Mouse (Mus musculus) left cerebral cortex, postnatal 10 days (tissue): Measurements from ENCODE around the gene Sugp1. TPM values are rescaled to one million over a fixed set of nuclear protein-coding genes. Genes with fewer than 3 reads are reported as not detected.
"Not testable (repeated sequence)": the region's sequence is repeated elsewhere in the genome, so short reads cannot be mapped to it uniquely, and the experiment has no call there.

Experiments
- DNase-seq, 2 experiments: peaks; one replicate each; pipeline ENCODE4 v3.0.0; 2021 to 2022; ENCODE audit warnings: low spot score in 2 of 2, mixed read lengths in 1 of 2; ENCODE audit errors: extremely low spot score in 1 of 2
- intact Hi-C: fragments of 180-260 bp; cut with DNase I; formaldehyde crosslinking; loops from one replicate; pipeline ENCODE4 v1.15.1; 2025
- total RNA-seq, 2 experiments: library from RNA; stranded (reverse); gene quantifications; 2 replicates each; pipeline ENCODE4 v1.2.3; 2021

The Sugp1 gene
- total RNA-seq: 10 to 100 TPM; 51.6 to 56.7 TPM

DNA sequence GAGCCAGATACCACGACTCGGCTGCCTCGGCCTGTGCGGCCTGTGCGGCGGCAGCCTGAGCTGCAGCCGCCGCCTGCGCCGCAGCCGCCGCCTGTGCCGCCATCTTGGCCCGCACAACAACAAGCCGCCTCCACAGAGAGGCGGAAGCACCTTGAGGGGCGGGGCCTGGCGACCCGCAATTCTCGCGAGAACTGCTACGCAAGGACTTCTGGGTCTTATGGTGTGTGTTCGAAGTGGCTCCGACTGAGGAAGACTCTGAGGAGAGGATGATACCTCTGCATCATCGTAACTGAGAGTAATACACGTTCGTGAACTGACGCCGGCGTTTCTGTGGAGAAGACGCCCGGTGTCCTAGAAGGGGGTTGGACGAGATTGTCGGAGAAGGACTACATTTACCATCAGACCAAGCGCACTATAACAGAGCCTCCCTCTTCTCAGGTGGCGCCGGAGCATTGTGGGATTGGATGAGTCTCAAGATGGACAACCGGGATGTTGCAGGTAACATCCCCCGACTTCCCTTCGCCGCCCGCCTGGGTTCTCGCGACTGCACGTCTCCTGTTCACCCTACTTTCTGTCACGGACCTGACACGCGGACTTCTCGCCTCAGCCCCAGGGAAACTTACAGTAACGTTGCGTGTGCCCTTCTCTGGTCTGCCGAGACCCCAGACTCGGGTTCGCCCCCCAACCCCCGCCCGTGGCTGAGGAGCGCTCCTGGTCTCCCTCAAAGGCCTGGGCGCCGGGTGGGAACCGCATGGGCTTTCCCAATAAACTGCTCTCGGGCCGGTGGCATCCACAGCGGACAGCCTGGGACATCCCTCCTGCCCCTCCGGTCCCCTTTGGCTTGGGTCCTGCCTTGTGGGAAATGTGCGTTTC, at the start of gene Sugp1, which contains the start of gene Mau2:
Sugp1 (plus strand) TSS at position 231 of the 873 bp plus-strand sequence.
Mau2 (minus strand) TSS at position 152 of the 873 bp plus-strand sequence.
- intact Hi-C loops: no loop called here

DNA sequence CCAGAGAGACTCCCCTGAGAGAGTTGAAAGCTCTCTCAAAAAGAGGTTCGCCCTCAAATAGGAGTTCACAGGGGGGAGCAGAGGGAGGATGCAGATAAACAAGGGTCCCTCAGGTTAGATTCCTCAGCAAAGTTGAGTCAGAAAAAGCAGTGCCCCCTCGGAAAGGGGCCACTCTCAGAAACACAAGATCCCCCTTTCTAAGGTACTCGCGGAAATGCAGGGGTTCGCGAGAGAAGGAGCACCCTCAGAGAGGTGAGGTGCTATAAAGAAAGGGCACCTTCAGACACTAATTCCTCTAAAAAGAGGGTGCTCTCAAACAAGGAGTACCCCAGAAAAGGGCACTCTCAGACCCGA, 47.2 kb upstream of the Sugp1 start:
- DNase-seq: no peak
- intact Hi-C loops: no loop called here

More for the DNA sequence above, at the start of gene Sugp1, which contains the start of gene Mau2:
- peak; percentile 91 to 97 for DNase-seq

DNA sequence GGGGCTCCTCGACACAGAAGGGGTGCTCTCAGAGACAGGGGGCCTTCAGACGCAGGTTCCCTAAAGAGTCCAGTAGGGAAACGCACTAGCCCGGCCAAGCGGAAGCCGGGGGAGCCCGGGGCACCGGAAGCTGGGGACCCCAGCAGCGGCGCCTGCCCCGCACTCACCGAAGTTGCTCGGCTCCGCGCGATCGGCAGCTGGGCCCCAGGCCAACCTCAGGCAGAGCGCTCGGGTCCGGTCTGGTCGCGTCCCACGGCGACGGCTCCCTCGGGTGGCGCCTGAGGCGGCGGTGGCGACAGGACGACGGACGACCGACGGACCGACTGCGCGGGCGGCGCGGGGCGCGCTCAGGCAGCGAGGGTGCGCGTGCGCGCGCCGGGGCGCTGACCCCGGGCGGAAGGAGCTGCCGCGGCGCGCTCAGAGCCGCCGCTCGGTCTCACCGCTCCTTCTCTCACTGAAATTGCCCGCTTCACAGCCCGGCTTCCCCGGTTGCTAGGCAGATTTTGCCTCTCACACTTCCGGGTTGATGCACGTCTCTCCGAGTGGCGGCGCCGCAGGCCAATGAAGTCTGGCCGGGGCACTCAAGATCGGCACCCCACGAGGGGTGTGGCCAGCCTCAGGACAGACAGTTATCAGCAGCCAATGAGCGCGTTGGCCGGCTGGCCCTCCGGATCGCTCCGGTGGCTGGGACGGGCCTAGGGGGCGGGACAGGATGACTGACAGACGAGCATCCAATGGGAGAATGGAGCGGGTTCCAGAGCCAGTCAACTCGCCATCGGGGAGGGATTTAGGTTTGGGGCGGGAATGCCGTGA, 46.6 kb upstream of the Sugp1 start, which contains the start of gene Gatad2a:
Gatad2a (minus strand) TSS at position 609 of the 813 bp plus-strand sequence.
- intact Hi-C loops: no loop called here
- peak; percentile 100 for DNase-seq

DNA sequence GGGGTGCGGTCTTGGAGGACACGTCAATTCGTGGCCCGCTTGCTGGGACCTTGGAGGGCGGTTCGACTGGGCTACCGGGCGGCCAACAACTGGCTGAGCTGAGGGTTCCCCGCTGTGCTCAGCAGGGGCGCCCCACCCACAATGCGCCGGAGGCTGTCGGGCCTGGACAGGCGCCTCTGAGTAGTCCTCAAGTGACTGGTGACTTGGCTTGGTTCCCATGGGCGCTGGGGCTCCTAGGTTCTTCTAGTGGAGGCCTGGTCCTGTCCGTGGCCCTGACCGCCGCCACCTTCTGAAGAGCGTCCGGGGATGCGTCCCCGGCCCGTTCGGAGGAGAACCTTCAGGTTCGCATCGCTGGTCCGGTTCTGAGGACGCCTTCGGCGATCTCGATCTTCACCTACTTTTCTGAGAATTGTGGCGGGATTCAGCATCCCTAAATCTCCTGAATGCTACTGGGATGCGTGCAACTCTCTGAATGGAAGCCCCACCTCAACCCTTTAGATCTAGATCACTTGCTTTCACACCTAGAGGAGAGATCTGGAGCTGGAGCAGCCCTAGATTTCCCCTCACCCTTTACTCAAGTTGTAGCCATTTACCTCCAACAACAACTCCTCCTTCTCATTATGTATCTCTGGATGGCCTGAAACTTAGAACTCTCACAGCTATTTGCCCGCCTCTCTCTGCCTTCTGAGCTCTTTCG, 45.9 kb upstream of the Sugp1 start:
- intact Hi-C loops: no loop called here
- DNase-seq: no peak

DNA sequence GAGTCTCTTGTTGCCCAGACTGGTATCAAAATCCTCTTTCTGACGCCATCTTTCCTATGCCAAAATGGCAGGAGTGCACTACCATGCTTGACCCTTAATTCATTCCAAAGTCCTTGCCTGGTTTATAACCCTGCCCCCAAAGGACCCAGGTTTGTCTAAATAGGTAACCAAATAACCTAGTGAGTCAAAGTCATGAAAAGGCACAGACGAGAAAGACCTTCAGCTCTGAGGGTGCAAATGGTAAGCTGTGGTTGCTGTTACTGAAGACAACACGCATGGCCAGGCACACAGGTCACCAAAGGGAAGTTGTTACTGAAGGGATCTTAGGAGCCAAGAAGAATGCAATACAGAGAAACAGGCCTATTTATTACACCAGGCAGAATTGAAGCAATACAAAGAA, 43.9 kb upstream of the Sugp1 start:
- intact Hi-C loops: no loop called here
- DNase-seq: no peak

DNA sequence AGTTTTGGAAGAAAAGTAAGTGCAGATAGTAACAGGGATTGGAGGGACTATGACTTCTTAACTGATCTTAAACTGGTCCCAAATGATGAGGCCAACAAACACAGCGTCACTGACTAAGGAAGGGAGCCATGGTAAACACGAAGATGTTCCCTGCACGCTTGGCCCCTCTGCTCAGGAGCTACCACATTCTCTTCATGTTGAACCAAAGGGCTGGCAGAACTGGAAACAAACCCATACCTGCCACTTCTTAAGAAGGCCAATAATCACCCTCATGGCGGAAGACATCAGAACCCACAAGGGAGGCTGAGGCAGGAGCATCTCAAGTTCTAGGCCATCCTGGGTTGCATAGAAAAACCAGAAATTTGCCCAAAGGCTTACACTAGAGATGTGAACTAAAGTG, 43.4 kb upstream of the Sugp1 start:
- intact Hi-C loops: no loop called here
- no peak for DNase-seq

DNA sequence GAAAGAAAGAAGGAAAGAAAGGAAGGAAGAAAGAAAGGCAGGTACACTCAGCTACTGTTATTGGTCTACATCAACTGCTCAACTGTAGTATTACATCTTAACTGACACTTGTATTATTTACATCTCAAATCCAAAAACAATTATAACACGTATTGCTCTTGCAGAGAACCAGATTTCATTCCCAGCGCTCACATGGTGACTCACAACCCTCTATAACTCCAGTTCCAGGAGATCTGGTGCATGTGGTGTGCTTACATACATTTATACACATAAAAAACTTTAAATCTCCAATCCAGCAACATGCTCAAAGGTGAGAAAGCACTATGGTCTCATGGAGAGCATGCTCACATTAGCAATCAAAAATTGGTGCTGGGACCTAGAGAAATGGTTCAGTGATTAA, 42.4 kb upstream of the Sugp1 start:
- no peak for DNase-seq
- intact Hi-C loops: loop anchor here (5.0 kb wide), 1 partner anchor 83 kb away; no protein-coding TSS in a partner anchor

DNA sequence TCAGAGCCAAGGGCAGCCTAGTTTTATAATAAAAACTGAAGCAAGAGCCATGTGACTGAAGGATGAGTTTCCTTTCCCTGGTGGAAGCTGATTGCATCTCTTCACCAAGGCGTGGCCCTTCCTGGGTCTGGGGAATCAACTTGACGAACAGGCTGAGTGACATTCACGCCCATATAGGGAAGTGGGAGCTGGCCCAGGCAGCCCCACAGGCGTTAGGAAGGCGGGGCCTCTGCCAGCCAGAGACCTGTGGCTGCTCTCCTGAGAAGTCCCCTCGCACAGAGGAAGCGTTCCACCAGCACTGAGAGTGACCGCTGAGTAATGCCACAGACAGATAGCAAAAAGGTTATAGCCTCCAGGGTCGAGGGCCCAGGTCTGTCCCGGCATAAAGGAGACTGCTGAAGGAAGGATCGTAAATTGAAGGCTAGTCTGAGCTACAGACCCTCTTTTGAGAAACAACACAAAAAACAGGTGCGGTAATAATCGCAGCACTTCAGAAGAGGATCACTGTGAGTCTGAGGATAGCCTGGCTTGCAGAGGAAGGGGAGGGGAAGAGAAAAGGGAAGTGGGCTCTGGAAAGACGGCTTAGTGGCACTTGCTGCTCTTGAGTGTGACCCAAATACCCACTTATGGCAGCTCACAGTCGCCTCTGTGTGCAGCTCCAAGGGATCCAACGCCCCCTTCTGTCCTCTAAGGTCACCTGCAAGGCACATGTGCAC, 41.3 kb upstream of the Sugp1 start:
- intact Hi-C loops: loop anchor here (5.0 kb wide), 1 partner anchor 84 kb away; no protein-coding TSS in a partner anchor
- peak in 1 of 2 experiments; percentile 54 for DNase-seq

DNA sequence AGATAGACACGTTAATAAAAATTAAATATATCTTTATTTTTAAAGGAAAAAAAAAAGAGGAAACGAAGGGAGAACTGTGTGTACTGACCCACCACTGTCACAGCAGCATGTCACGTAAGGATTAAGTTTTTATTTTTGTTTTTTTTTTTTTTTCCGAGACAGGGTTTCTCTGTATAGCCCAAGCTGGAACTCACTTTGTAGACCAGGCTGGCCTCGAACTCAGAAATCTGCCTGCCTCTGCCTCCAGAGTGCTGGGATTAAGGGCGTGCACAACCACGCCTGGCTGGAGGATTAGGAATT, 40.8 kb upstream of the Sugp1 start:
- DNase-seq: not testable (repeated sequence)
- intact Hi-C loops: loop anchor here (5.0 kb wide), 1 partner anchor 85 kb away; no protein-coding TSS in a partner anchor

DNA sequence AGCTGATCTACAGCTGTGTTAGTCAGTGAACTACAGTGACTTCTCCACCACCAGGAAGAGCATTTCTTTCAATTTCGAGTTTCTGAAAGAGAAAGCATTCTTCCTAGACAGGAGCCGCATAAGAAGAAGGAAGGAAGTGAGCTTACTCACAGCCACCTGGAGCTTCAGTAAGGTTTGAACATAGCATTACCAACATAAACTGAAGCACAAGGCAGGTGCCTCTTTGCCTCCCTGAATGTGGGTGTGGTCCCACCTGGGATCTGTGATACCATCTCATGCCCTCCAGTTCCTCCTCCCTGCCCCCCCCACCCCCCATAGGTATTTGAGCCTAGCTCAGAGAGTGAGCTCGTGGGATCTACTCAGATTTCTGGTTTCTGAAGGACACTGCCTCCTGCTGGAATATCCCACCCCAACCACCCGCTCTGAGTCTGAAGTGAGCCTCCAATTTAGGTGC, 39.4 kb upstream of the Sugp1 start:
- intact Hi-C loops: loop anchor here (5.0 kb wide), 1 partner anchor 86 kb away; no protein-coding TSS in a partner anchor
- DNase-seq: no peak

DNA sequence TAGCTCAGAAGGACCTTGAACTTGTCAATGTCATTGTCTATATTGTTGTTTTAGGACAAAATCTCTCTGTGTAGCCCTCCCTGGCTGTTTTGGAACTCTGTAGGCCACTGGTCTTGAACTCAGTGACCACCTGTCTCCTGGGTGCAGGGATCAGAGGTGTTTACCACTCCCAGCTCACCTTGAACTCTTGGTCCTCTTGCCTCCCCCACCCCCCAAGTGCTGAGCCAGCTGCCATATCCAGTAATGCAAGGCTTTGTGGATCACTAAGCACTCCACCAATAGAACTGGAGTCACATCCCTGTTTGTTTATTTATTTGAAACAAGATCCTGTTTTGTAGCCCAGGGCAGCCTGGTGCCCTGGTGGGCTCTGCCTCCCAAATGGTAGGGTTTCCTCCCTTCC, 38.3 kb upstream of the Sugp1 start:
- intact Hi-C loops: loop anchor here (5.0 kb wide), 1 partner anchor 87 kb away; no protein-coding TSS in a partner anchor
- DNase-seq: no peak

DNA sequence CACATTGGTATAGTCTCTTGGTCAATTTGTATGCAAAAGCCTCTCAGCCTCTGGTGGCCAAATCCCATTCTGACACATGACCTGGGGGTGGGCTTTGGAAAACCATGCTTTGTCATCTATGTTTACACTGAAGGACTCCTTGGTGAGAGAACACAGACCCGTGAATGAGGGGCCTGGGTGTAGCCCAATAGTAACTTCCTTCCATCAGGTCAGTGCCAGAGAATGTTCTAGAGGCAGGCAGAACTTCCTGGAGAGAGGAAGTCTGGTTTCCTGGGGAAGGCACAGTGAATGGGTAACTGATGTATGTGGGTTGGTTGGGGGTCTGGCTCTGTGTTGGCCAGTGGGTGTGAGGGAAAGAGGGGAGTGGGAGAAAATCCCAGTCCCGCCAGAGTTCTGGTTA, 37.4 kb upstream of the Sugp1 start:
- DNase-seq: no peak
- intact Hi-C loops: no loop called here

DNA sequence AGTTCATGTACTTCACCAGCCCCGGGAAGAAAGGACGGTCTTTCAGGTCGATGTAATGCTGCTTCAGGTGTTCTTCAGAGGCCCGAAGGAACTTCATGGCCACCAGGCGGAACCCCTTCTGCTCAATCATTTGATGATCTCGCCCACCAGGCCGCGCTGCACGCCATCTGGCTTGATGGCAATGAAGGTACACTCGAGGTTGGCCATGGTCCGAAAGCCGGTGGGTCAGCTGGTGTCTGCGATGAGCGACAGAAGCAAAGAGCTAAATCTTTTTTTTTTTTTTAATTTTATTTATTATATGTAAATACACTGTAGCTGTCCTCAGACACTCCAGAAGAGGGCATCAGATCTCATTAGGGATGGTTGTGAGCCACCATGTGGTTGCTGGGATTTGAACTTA, 31.8 kb upstream of the Sugp1 start:
- DNase-seq, intact Hi-C loops: not testable (repeated sequence)

DNA sequence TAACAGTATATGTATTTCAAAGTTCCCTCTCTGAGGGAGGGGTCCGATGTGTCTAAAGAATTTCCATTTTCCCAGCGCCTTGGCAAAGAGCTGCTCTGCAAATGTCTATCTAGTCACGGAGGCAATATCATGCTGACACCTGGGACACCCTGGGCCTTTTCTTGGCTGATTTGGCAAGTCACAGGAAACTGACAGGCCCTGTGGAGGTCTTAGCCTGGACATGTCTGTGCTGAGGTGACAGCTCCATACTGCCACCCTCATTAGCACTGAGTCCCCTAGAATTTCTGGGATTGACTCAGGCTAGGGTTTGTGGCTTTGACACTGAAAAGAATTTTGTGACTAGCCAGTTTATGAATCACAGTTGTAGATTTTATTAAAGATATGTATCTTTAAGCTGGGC, 30.3 kb upstream of the Sugp1 start:
- no peak for DNase-seq
- intact Hi-C loops: no loop called here

DNA sequence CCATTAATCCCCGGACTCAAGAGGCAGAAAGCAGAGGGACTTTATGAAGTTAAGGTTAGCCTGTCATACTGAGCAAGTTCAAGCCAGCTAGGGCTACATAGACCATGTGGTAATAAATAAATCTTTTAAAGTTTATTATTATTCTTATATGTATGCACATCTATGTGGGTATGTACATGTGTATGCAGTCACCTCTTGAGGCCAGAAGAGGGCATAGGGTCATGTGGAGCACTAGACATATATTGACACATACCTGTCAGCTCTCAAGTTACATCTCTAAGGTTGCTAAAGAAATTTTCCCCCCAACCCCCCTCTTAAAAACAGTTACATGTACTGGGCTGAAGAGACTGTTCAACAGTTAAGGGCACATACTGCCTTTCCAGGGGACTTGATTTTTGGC, 29.9 kb upstream of the Sugp1 start:
- DNase-seq: no peak
- intact Hi-C loops: no loop called here

DNA sequence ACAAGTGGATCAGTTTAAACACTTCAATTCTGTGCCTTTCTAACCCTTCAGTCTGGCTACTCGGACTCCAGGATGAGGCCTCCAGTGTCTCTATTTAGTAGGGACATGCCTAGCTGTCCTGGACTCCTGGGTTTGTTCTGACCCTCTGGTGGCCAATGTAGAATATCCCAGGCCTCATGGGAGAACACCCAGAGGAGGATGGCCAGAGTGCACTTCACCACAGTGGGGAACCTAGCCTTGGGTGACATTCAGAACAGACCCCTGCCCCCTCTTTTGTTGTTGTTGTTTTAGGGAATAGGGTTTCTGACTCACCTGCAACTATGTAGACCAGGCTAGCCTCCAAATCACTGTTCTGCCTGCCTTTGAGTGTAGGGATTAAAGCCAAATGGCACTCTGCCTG, 27.6 kb upstream of the Sugp1 start:
- DNase-seq: no peak
- intact Hi-C loops: no loop called here

DNA sequence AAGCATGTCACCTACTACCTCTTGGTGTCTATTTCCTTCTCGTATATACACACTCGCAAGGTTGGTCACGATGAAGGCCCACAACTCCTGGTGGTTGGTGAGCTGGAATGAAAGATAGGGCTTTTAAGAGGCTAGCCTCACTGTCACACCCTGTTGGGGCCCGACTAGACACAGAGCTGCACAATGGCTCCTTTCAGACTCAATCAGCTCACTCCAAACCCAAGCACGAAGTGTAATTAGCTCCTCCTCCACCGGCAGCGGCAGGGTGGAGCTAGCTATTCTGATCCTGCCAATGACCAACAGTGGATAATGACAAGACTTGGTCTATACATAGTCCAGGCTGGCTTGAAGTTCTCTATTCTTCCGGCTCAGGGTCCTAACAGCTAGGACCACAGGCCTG, 19.0 kb upstream of the Sugp1 start:
- intact Hi-C loops: no loop called here
- no peak for DNase-seq

DNA sequence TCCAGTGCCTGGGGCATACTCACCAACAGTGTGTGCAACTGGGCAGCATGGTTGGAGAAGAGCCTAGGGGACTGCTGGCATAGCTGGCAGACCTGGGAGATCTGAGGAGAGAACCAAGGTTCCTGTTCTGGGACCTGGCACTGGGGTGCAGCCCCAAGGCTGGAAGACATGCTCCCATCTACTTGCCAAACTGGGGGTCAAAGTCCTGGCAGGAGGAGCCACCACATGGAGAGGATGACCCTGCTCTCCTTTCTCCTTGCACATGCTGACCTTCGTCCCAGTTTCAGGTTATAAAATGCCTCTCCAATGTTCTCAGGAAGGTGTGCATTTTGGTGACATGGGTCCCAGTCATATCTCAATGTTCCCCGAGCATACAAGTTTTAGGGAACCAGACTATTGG, 16.5 kb upstream of the Sugp1 start:
- intact Hi-C loops: no loop called here
- no peak for DNase-seq
